Mouse (Mus musculus) neural tube, embryonic 13.5 days (tissue): ENCODE measurements at regions not wholly inside any gene's neighbourhood (a gene's known extent, or its start where the extent isn't known, plus 50 kb on each side); places are given as distances from the start of the nearest gene placed in this dataset.
A peak's percentile ranks its signal among the peaks of the same experiment; 100 is the strongest.

Experiments used
- ATAC-seq: fragments of 200-750 bp; cut with Nextera tagmentation; 2 replicates; pipeline ENCODE4 v1.8.0; 2017; ENCODE audit warnings: low read depth, mild to moderate bottlenecking, moderate TSS enrichment, moderate library complexity
- H3K27ac ChIP-seq: fragments of 300-500 bp; sonication (generic); replicated peaks from 2 replicates; pipeline ENCODE4 v1.5.1; 2015; ENCODE audit warnings: moderate library complexity, mild to moderate bottlenecking, inconsistent platforms
- H3K27me3 ChIP-seq: fragments of 300-500 bp; sonication (generic); 2 replicates; pipeline ENCODE4 v1.6.1; 2015; ENCODE audit warnings: mild to moderate bottlenecking, inconsistent platforms
- H3K36me3 ChIP-seq: fragments of 300-500 bp; sonication (generic); 2 replicates; pipeline ENCODE4 v1.6.1; 2015; ENCODE audit warnings: mild to moderate bottlenecking, inconsistent platforms
- H3K4me1 ChIP-seq: fragments of 300-500 bp; sonication (generic); replicated peaks from 2 replicates; pipeline ENCODE4 v1.6.1; 2015; ENCODE audit warnings: inconsistent platforms
- H3K4me2 ChIP-seq: fragments of 300-500 bp; sonication (generic); 2 replicates; pipeline ENCODE4 v1.6.1; 2015; ENCODE audit warnings: inconsistent platforms, mild to moderate bottlenecking, moderate library complexity
- H3K4me3 ChIP-seq: fragments of 300-500 bp; sonication (generic); 2 replicates; pipeline ENCODE4 v1.5.1; 2015; ENCODE audit warnings: mild to moderate bottlenecking, inconsistent platforms
- H3K9ac ChIP-seq: fragments of 300-500 bp; sonication (generic); 2 replicates; pipeline ENCODE4 v1.6.1; 2015; ENCODE audit warnings: moderate library complexity, mild to moderate bottlenecking, inconsistent platforms
- H3K9me3 ChIP-seq: fragments of 300-500 bp; sonication (generic); 2 replicates; pipeline ENCODE4 v1.6.1; 2016; ENCODE audit warnings: inconsistent platforms
- WGBS: fragments of 180-500 bp; shearing (Covaris S2); methylation state at CpG from one replicate; pipeline ENCODE4 v1.1.7; 2015; 5-methylcytosine and 5-hydroxymethylcytosine counted together

DNA sequence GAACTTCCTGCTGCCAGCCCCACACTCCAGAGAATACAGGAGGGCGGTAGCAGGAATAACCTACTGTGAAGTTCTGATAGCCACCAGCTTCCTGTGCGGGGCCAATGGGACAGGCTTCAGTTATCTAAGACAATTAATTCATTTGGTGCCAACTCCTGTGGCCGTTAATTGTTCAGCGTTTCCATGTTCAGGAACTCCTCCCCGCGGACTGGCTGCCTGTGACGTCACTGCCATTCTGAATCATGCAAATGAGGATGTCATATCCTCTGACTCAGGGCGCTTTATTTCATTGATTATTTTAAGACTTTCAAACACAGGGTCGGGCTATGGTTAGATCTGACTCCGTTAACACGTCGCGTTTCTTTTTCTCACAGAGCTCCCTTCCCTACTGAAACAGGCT lies 225.8 kb upstream of the N6amt1 start:
- peak overlapping the region; percentile 26 for H3K4me2 ChIP-seq
- no peak overlapping the region for H3K27ac ChIP-seq
- H3K9ac ChIP-seq = no peak overlapping the region
- H3K36me3 ChIP-seq = no peaks in the 10 kb centered on the region
- H3K27me3 ChIP-seq = no peaks in the 10 kb centered on the region
- H3K9me3 ChIP-seq = no peaks in the 10 kb centered on the region
- WGBS = 70% methylated on average over 13 of the region's 13 CpGs
- no peak overlapping the region for H3K4me3 ChIP-seq
- 0 out of 2 replicates have a peak, but pooled peaks have one; percentile 36 for ATAC-seq
- H3K4me1 ChIP-seq = no peaks in the 10 kb centered on the region

DNA sequence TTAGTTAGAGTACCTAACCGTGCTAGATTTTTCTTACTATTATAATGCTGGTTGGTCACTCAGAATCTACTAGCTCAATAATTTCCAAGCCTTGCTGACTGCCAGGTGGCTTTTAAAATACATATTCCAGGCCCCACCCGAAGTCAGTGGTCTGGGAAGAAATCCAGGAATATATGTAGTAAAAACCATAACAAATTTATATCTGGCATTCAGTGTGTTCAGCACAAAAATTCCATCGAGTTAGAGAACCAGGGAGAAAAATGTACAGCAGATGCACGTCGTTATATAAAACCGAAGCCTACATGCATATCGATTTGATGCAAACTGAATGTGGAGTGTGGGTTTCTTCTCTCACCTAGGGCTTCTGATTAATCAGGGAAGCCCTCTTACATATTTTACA lies 229.5 kb upstream of the N6amt1 start:
- Histone ChIP-seq H3K27me3 (no peaks in the 10 kb centered on the region), H3K9me3 (no peaks in the 10 kb centered on the region), H3K4me2 (no peak overlapping the region), H3K4me1 (no peaks in the 10 kb centered on the region), H3K4me3 (no peak overlapping the region), H3K9ac (no peak overlapping the region), H3K27ac (no peak overlapping the region), H3K36me3 (no peaks in the 10 kb centered on the region)
- ATAC-seq = no peak
- WGBS = 91% methylated on average over 7 of the region's 7 CpGs

DNA sequence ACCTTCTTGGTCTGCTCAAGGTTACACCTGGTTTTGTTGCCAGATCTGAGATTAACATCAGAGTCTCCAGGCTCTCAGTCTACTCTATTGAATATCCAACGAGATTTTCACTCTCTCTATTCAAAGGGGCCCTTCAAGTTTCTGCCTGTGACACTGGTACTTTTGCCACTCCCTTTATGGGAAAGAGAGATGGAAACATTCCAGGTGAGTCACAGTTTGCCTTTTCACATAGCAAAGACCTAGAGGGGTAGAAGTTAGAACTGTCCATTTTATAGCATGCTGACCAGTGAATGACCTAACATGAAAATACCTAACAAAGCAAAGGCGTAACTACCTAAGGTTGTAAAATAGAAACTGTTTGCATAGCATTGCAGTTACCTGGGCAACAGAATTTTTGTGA lies 250.4 kb upstream of the N6amt1 start:
- Histone ChIP-seq H3K9me3 (no peaks in the 10 kb centered on the region), H3K4me3 (no peak overlapping the region), H3K36me3 (no peaks in the 10 kb centered on the region), H3K9ac (no peak overlapping the region), H3K4me2 (no peak overlapping the region), H3K4me1 (no peaks in the 10 kb centered on the region), H3K27me3 (no peaks in the 10 kb centered on the region), H3K27ac (no peak overlapping the region)
- no peak for ATAC-seq
- 79% methylated on average over 2 of the region's 2 CpGs for WGBS

DNA sequence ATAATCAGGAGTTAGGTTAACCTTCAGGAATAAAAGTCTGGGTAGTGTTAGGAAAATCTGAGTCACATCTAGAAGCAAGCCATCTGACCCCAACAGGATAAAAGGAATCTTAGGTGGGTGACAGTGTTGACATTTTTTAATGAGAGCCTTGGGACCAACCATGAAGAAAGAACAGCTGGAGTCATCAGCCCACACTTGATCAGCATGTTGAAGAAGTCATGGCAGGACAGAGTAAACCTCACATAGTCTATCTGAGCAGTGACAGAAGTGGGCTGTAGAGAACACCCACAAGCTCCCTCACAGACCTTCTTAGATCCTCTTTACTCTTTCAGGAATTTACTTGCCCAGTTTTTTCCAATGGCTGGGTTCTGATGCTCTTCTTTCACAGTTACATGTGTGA lies 251.9 kb upstream of the N6amt1 start:
- H3K9me3 ChIP-seq = no peaks in the 10 kb centered on the region

DNA sequence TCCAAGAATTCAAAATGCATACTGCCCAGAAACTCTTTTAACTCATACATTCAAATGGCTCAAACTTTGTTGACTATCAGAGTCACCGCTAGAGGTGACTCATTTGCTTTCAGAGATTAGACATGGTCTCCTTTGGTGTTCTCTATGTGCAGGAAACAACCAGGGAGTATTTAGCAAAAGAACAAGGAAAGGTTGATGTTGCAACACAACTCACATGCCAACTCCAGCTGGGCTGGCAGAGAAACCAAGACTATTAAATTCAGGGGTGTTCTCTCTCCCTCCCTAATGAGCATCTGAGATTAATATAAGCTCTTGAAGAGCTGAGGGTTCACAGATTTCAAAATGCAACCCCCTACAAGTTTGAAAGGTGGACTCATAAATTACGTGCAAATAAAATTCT lies 262.0 kb upstream of the N6amt1 start:
- Histone ChIP-seq H3K27ac (no peak overlapping the region), H3K9ac (no peak overlapping the region), H3K9me3 (no peaks in the 10 kb centered on the region), H3K36me3 (no peaks in the 10 kb centered on the region), H3K4me3 (no peak overlapping the region), H3K27me3 (no peaks in the 10 kb centered on the region), H3K4me1 (no peaks in the 10 kb centered on the region), H3K4me2 (no peak overlapping the region)
- 79% methylated on average over 2 of the region's 2 CpGs for WGBS
- ATAC-seq = no peak

More for the DNA sequence above, 251.9 kb upstream of the N6amt1 start:
- Histone ChIP-seq H3K4me2 (no peak overlapping the region), H3K27ac (no peak overlapping the region), H3K9ac (no peak overlapping the region), H3K4me1 (no peaks in the 10 kb centered on the region), H3K36me3 (no peaks in the 10 kb centered on the region), H3K4me3 (no peak overlapping the region), H3K27me3 (no peaks in the 10 kb centered on the region)
- ATAC-seq = no peak

DNA sequence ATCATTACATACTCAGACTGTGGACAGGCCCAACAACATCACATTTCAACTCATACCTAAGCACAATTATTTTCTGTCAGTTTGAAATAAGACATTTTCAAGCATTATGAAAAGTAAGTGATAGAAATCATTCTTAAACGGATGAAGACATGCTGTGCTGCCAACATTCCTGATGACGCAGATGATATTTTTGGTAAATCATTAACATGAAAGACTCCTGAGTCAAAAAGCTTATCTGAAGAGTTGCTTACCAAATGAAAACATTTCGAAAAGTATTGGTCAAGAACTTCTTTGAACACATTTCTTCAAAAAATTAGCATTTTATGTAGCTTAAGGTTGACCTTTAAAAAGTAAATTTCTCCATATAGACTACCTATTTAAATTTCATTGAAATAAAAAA lies 264.7 kb upstream of the N6amt1 start:
- Histone ChIP-seq H3K27me3 (no peaks in the 10 kb centered on the region), H3K9ac (no peak overlapping the region), H3K27ac (no peak overlapping the region), H3K4me1 (no peaks in the 10 kb centered on the region), H3K9me3 (no peaks in the 10 kb centered on the region), H3K4me2 (no peak overlapping the region), H3K4me3 (no peak overlapping the region), H3K36me3 (no peaks in the 10 kb centered on the region)
- 84% methylated on average over 3 of the region's 3 CpGs for WGBS
- ATAC-seq = no peak

DNA sequence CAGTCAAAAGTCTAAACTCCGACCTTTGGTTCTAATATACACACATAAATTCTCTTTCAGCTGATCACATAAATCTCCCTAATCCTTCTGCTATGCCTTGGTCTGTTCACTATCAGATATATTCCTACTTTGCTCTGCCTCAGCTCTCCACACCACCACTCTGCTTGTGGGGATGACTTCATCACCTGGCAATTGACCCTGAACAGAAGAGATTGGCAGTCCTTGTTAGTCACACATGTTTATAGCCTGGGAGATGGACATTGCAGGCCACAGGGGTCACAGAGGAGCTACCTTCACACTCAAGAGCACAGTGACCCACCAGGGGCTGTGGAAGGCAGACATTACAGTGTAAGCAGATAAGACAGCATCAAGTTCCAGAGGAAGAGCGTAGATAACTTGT lies 270.5 kb upstream of the N6amt1 start:
- Histone ChIP-seq H3K36me3 (no peaks in the 10 kb centered on the region), H3K4me1 (no peaks in the 10 kb centered on the region), H3K9ac (no peak overlapping the region), H3K4me2 (no peak overlapping the region), H3K27ac (no peak overlapping the region), H3K4me3 (no peak overlapping the region), H3K27me3 (no peaks in the 10 kb centered on the region), H3K9me3 (no peaks in the 10 kb centered on the region)
- 81% methylated on average over 2 of the region's 2 CpGs for WGBS
- ATAC-seq = no peak

DNA sequence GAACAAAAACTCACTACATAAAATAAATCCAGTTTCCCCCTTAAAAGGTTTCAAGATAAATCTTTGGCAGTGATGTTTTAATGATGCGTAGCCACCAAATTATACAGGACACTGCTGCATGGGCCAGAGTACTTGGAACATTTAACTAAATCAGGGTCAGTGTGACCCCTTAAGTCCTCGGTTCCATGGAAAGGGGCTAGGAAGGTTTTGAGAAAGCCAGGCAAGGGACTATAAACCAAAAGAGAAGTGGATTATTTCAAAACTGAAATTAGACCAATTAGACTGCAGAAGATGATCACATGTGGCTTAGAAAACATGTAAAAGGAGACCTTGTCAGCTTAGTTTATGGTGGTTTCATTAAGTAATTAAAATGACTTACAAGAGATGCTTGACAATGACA lies 276.6 kb upstream of the N6amt1 start:
- Histone ChIP-seq H3K4me2 (no peak overlapping the region), H3K9ac (no peak overlapping the region), H3K27ac (no peak overlapping the region), H3K9me3 (no peaks in the 10 kb centered on the region), H3K4me3 (no peak overlapping the region), H3K27me3 (no peaks in the 10 kb centered on the region), H3K4me1 (no peaks in the 10 kb centered on the region), H3K36me3 (no peaks in the 10 kb centered on the region)
- 86% methylated on average over 2 of the region's 2 CpGs for WGBS
- ATAC-seq = no peak

DNA sequence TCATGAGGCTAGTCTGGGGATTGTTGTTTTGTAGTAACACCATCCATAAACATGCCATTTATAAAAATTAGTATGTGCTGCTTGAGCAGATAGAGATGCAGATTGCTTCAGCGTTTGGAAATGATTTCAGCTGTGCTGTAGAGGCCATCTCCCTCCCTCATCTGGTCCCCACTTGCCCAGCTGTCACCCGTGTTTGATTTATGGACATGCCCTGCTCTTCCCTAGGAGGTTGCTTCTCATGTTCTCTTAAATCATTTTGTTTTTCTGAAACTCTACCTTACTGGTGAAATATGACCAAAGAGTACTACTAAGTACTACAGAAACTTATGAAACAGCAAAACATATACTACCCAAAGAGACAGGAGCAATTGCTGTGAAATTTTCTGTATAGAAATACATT lies 284.7 kb upstream of the N6amt1 start:
- no peak overlapping the region for H3K27ac ChIP-seq
- H3K9ac ChIP-seq = no peak overlapping the region
- no peak overlapping the region for H3K4me3 ChIP-seq
- H3K4me2 ChIP-seq = no peak overlapping the region
- H3K36me3 ChIP-seq = no peaks in the 10 kb centered on the region
- no peaks in the 10 kb centered on the region for H3K27me3 ChIP-seq
- no peaks in the 10 kb centered on the region for H3K9me3 ChIP-seq
- 73% methylated on average over 2 of the region's 2 CpGs for WGBS
- no peaks in the 10 kb centered on the region for H3K4me1 ChIP-seq
- no peak for ATAC-seq

DNA sequence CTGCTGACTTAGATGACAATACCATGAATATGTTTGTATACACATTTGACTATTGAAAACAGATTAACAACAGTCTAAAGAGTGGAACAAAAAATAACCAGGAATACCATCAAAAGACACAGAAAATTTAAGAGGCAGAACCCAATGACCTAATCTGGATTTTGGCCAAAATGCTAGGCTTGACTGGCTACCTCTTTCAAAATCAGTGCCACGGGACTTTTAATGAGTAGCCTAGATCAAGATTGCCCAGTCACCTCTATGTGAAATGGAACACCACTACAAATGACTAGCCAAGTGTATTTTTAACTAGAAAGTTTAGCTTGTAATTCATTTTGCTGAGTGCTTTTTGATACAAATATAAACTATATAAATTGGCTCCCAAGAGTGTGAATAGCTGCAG lies 286.0 kb upstream of the N6amt1 start:
- no peaks in the 10 kb centered on the region for H3K4me1 ChIP-seq
- no peak overlapping the region for H3K4me2 ChIP-seq
- H3K4me3 ChIP-seq = no peak overlapping the region
- H3K27ac ChIP-seq = no peak overlapping the region
- no peaks in the 10 kb centered on the region for H3K36me3 ChIP-seq
- no peak for ATAC-seq
- 79% methylated on average over 1 of the region's 1 CpGs for WGBS
- H3K9ac ChIP-seq = no peak overlapping the region
- H3K27me3 ChIP-seq = no peaks in the 10 kb centered on the region
- H3K9me3 ChIP-seq = no peaks in the 10 kb centered on the region

DNA sequence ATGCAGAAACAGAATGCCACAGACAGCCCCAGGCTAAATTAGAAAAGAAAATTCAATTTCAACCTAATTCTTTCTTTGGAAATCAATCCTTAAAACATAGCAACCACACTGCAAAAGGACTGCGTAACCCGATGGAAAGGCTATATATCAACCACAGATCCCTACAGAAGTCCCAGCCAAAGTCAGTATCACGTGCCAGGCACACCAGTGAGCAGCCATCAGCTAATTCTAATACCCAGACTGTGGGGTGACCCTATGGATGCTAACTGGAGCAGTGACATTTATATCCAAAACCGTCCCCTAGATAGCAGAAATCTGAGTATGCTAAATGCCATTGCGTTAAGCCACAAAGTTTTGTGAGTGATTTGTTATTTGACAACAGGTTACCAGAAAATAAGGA lies 286.5 kb upstream of the N6amt1 start:
- Histone ChIP-seq H3K4me3 (no peak overlapping the region), H3K4me1 (no peaks in the 10 kb centered on the region), H3K9ac (no peak overlapping the region), H3K27me3 (no peaks in the 10 kb centered on the region), H3K27ac (no peak overlapping the region), H3K36me3 (no peaks in the 10 kb centered on the region), H3K9me3 (no peaks in the 10 kb centered on the region), H3K4me2 (no peak overlapping the region)
- WGBS = 77% methylated on average over 5 of the region's 5 CpGs
- no peak for ATAC-seq

DNA sequence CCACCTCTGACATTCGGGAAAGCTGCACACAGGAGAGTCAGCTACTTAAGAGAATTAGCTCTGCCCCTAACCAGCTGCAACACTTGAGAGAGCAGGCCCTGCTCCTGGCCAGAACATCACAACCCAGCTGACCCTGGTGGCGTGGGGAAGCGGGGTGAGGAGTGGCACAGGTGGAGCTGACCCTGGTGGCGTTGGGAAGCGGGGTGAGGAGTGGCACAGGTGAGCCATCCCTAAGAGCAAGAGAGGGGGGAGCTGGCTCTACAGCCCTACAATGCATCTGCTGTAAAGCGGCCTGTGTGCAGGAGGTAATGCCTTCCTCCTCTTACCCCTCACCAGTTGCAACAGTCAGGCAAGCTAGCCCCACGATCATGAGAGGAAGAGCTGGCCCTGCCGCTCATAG lies 293.5 kb upstream of the N6amt1 start:
- WGBS = 91% methylated on average over 8 of the region's 8 CpGs
- Histone ChIP-seq H3K4me1 (no peaks in the 10 kb centered on the region), H3K27ac (no peak overlapping the region), H3K36me3 (no peaks in the 10 kb centered on the region), H3K9ac (no peak overlapping the region), H3K4me2 (no peak overlapping the region), H3K4me3 (no peak overlapping the region), H3K27me3 (no peaks in the 10 kb centered on the region), H3K9me3 (no peaks in the 10 kb centered on the region)
- ATAC-seq = no peak

DNA sequence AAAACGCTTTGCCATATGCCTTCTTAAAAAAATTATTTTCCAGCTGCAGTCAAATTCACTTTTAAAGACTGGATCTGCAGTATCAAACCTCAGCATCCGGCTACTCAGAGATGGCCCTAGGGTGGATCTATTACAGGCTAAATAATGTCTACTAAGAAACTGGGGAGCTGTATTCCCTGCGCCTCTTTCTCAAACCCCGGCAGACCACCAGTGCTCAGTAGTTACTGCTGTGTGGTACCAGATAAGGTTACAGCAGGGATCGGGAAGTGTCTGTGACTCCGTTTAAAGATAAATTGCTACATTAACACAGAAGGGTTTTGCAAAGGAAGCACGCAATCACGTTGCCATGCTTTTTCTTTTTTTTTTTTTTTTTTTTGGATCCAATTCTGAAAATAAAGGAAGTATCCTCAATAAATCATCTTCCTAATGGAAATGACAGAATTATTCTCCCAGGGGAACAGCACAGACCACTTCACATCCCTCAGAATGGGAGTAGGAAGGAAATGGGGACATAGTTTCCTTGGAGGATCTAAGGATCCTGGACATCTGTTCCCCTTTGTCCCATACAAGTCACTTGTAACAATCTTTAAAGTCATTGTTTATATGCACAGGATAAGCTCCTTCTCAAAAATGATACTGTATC lies 304.1 kb upstream of the N6amt1 start:
- 77% methylated on average over 8 of the region's 8 CpGs for WGBS
- Histone ChIP-seq H3K4me3 (no peak overlapping the region), H3K27ac (no peak overlapping the region), H3K9ac (no peak overlapping the region), H3K36me3 (no peaks in the 10 kb centered on the region), H3K9me3 (no peaks in the 10 kb centered on the region), H3K4me1 (no peaks in the 10 kb centered on the region), H3K27me3 (no peaks in the 10 kb centered on the region), H3K4me2 (no peak overlapping the region)
- no peak for ATAC-seq
